Mouse (Mus musculus) spleen, postnatal 14 days (tissue): ENCODE data around the gene Gap43.
"Not testable (repeated sequence)": the region's sequence is repeated elsewhere in the genome, so short reads cannot be mapped to it uniquely, and the experiment has no call there.

Experiments used
- DNase-seq, 2 experiments: peaks; one replicate each; pipeline ENCODE4 v3.0.0; 2021 to 2022; ENCODE audit warnings: low spot score in 2 of 2

Gene Gap43

DNA sequence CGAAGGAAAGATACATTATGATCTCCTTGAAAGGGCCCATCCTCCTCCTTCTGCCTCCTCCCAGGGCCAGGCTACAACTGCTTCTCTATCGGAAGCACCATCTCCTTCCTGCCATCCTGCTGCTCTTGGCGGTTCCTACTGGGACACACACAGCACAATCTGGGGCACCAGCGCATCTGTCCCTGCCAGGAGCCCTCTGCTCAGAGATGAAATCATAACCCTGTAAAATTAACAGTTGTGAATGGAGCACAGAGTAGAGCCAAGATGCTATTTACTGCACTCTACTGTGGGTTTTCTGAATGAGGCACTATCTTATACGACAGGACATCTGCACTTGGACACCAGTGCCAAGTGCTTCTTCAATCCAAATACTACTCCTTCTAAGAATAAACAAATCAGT, 46.0 kb downstream of the Gap43 start:
- no peak for DNase-seq

DNA sequence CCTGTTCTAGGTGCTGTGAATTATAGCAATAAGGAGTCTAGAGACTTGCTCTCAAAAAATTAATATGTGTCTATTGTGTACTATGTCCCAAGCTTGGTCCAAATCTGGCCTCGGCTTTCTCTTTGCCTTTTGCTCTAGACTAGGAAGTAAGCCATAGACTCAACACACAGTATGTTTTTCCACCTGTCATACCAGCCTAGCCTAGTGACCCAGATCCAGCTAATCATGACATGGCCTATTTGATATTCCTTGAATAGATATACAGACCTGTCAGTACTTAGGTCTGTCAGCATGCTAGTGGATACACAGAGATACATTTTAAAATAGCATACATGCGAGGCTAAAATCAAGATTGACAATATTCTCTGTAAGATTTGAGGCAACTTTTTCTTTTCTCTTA, 46.4 kb downstream of the Gap43 start:
- no peak for DNase-seq

DNA sequence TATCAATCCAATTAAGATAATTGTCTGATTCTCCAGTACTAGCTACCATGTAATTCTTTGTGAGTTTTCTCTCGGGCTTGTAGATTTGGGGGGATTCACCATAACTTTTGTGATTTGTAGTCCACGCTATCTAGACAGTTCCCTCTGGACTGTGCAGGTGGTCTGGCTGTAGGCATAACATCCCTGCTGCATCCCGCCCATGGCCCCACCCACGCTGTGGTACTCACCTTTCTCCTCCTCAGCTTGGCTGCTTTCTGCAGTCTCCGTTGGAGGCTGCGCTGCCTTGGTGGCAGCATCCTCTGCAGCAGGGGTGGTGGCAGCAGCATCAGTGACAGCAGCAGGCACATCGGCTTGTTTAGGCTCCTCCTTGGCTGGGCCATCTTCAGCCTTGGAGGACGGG, 48.9 kb downstream of the Gap43 start:
- no peak for DNase-seq

DNA sequence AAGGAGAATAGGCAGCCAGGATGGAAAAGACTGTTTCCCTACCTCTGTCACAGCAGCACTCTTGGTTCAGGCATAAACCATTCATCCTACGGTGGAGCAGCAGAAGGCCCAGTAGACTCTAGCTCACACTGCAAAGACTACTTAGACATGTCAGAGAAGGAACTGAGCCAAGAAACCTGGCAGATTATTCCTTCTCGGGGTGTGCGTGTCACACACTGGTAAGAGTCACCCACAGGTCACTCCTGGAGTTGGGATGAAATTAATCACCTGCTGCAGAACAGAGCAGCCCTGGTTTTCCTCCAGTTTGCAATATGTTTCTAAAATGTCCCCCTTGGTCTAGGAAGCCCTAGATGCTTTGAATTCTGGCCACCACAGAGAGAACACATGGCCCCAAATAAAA, 56.4 kb downstream of the Gap43 start:
- no peak for DNase-seq

DNA sequence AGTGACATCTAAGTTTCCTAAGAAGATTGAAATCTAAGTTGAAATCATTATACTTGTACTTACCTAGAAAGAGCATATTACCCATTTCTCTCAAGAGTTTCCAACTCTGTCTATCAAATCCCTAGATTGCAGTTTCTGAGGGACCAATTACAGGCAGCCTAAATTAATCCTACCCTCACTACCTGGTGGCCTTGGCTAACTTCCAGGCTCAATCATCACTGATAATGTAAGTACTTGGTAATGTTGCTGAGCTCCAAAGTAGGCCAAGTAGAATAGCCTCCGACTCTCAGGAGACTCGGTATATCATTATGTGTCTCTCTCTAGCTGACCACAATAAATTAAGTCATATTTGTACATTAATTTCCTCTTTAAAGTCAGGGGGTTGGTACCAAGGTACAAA, 62.7 kb downstream of the Gap43 start:
- no peak for DNase-seq

DNA sequence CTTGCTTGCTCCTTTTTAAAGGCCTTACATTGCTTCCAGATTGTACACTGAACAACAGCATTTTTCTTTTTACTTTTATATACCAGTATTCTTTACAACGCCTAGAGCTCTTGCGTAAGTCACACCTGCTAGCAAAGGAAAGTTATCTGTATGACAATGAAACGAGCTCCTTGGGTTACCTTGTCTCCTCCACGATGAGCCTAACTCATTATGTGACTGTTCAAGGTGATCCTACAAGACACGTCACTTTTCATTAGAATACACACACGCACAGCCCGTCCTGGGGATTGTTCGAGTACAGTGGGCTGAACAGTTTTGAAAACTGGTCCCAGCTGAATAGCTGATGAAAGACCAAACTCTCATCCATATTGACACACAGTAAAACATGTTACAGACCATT, 63.2 kb downstream of the Gap43 start:
- no peak for DNase-seq

DNA sequence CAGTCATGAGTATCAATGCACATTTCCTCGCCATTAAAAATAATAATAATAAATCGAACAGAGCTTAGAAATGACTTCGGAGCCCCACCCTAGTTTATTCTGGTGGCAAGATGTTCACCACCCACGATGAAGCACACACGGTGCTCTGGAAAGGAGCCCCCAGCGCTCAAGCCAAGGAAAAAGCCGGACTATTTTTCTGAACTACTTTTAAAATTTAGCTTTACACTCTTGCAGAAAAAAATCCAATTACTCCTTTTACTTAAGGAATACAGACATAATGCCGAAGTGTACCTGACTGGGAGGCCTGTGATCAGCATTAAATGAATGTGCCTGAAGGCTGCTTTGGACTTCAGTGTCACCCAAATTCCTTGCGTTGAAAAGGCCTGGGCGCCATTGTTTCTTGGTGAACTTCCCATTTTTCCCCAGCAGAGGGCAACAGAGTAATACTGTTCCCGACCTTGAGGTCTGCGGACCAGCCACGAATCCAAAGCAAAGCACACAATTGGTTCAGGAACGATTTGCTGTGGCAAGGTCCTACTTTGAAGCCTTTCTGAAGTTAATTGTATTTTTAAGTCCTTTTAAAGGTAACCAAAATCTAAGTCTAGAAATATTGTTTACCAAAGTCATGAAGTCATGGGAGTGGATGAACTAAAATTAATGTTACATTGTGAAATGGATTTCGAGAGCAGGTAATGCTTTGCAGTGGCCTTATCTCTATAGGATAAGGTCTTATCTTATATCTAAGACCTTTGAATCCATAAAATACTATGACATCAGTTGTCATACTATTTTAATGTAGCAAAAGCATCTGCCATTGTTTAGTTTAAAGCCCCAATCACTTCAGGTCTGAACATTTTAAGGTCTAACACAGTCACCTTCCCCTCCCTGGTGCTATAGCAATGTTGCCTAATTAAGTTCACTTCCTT, 64.0 kb downstream of the Gap43 start:
- peak in 1 of 2 experiments; percentile 31 for DNase-seq

DNA sequence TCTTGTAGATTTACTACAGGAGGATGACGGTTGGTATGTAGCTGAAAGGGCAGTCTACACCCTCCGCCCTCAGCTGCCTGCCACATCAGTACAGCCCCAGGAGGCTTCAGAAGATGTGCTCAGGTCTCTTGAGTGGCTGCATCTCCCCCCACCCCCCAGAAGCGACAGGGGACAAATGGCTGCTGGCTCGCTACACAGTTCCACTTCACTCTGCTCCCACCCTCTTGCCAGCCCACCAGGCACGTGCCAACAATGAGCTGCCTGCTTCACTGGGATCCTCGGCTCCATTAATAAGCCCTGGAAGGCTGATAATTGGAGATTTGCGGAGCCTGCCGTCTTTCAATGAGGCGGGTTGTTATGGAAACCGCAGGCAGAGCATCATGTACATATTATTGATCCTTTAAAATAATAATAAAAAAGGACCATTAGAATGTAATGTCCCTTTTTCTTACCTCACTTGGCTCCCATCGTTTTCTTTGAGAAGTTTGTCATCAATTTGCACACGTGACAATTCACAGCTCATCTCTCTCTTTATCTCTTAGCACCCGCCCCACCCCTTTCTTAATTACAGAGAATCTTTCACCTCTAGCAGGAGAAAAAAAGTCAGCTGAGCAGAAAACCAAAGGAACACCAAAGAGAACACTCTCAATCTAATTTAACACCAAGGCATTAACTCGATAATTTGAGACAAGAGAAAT, 64.8 kb downstream of the Gap43 start:
- no peak for DNase-seq

DNA sequence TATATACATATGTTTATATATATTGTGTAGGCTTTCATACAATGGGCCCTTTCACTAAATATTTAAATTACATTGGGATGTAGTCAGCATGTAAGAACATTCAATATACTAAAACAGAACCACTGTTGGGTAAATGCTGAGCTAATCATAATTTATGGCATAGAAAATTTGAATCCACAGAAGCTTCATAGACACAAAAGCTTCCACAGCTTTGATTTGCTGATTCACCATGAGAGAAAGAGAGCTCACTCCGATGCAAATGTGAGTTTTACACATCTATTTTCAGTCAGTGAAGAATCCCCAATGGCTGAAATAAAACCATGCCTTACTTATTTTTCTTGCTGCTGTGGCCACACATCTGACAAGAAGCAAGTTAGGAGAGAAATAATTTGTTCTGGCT, 69.2 kb downstream of the Gap43 start:
- no peak for DNase-seq

DNA sequence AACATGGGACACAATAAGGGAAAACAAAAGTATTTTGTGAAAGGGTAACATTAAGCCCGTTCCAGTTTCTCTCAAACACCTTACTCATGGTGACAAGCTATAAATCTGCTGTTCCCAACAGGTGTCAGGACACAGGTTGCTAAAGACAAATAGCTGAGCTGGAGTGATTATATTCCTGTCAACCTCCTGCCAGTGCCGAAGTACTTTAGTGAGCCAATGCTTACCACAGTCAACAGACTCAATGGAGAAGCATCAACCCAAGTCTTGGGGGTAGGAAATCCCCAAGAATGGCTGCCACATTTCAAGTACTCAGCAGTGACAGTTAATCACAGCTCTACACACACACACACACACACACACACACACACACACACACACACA, 70.9 kb downstream of the Gap43 start:
- DNase-seq = no peak

DNA sequence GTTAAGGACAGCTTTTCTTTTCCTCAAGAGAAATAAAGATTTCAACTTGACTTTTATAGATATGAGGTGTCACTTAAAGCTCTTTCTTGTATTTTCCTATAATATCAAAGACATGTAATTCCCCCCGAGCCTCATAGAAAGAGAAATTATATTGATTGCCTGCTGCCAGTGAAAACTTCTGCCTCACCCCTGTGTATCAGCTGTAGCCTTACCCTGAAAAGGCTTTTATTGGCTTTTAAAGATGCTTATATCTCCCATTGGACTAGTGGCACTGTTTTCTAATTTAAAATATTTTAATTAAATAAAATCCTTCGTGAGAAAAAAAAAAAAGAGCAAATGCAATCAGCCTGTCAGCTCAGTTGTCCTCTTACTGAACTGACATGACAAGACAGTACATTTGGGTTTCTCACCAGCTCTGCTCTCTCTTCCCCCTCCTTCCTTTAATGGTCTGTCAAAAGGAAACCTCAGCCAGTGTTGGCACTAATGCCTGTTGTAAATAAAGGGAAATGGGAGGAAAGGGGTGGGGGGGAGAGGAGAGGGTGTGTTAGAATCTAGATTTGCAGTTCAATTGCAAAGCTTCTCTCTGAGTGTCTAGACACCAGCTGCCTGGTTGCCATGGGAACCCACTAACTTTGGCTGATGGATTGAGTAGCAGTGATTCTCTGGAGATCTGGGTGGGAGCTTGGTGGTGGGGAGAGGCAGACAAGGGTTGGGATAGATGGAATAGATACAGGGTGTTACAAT, 71.4 kb downstream of the Gap43 start:
- DNase-seq = no peak

DNA sequence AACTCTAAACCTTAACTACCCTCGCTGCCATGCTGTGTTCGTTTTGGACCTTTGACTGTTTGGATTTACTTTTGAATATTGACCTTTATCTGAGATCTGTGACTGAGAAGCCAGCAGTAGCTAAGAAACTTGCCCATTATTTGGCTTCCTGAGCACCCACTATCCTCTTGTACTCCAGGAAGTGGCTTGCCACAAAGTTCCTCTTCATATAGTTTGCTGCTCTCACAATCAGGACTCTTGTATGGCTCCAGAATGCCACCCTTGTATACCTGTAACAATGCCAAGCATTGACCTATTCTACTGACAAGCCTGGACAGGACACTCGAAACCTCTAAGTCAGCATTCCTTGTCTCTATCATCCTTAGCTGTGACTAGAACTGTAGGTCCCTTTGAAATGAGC, 75.3 kb downstream of the Gap43 start:
- no peak for DNase-seq

DNA sequence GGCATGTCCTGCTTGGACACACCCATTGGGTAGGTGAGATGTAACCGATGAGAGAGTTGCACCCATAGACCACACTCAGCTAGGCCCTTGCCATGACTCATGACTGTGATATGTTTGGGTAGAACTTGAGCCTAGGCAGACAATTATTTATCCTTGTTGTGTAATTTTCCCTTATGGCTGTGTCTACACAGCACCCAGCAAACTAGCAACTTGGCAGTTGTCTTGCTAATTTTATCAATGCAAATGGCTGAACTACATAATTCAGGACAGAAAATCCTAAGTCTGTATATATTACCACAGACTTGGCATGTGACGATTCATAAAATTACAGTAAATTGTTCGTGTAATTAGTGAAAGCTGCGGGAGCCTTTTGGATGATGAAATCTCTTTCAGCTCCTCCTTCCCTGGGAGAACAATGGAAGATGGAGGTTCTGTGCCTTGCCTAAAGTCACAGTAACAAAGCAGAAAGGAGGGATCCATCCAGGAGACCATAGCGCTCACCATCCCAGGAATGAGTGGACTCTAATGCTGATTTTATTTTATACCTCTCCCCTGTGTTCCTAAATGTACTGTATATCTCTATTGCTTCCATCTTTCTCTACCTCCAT, 77.4 kb downstream of the Gap43 start:
- DNase-seq = no peak

DNA sequence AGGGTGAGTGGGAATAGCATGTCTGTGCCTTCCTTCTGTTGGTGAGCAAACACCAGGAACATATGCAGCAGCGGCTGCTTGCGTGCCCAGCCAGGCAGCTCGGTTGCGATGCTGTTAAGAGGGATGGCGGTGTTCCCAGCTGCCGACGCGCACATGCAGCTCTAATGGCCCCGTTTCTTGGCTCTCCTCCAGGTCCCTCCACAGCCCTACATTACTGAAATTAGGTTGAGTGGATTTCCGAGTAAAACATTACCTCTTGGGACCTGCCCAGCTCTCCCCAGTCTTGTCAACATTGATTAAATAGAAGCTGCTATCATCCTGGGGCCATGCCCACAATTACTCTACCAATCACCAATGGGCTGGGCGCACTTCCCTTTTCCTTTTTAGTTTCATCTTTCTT, 84.8 kb downstream of the Gap43 start:
- no peak for DNase-seq

DNA sequence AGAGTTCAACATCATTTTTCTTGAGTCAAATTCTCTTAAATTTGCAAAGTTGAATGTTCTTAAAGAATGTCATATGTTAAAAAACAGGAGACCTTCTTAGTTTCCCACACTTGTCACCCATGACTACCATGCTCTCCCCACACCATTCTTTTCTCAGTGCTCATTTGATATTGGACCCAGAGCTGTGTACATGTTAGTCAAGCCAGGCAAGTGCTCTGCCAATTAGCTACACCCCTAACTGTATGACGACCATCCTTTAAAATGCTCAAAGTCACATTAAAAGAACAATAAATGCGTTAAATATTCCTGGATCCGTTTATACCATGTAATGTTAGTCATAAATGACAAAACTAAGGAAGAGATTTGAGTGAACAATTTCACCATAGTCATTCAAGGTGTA, 85.2 kb downstream of the Gap43 start:
- DNase-seq = no peak

DNA sequence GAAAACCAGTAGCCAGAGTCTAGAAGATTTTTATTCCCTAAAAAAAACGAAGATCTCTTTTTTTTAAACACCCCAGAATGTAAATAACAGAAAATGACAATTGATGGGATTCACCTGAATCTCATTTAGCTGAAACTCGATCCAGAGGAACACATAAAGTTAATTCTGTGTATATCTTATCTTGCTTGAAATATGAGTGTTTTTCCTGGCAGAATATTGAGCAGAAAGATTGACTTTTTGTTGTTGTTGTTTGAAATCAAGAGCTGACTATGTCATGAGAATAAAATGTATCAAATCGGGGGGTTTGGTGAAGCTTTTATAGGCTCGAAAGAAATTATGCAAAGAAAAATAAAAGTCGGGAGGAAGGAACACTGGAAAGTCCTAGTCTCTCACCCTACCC, 88.2 kb downstream of the Gap43 start:
- no peak for DNase-seq

DNA sequence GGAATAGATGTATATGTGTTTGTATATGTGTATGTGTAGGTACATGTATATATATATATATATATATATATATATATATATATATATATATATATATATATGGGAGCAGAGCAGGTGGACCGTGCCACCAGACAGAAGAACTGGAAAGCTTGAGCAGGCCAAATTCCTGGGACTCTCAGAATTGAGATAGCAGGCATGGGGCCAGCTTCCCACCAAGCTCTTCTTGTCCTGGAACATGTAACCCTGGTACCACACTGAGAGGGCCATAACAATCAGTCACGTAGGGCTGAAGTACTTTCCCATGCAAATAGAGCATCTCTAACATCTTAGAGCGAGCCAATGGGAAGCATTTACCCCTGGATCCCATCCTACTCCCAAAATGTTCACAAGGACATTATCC, 96.3 kb downstream of the Gap43 start:
- not testable (repeated sequence) for DNase-seq

DNA sequence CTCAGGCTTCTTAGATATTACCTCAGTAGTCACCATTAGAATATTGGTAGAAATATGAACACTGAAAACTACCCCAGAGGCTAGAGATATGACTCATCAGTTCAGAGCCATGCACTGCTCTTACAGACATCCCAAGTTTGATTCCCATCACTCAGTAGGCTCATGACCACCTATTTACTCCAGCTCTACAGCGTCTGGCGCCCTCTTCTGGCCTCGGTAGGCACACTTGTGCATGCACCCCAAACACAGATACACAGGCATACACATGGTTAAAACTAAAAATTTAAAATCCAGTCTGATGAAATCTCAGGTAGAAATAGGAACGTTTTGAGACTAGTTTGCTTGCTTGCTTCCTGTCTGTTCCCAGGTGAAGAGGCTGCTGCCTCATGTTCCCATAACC, 109.1 kb downstream of the Gap43 start:
- no peak for DNase-seq
